Mouse (Mus musculus): ENCODE data around the gene Rtl5. TPM values are rescaled to one million over a fixed set of nuclear protein-coding genes. Genes with fewer than 3 reads are reported as not detected.

Rtl5 gene
- polyA plus RNA-seq, 1 experiment from 2014 or later = 9.4 TPM

DNA sequence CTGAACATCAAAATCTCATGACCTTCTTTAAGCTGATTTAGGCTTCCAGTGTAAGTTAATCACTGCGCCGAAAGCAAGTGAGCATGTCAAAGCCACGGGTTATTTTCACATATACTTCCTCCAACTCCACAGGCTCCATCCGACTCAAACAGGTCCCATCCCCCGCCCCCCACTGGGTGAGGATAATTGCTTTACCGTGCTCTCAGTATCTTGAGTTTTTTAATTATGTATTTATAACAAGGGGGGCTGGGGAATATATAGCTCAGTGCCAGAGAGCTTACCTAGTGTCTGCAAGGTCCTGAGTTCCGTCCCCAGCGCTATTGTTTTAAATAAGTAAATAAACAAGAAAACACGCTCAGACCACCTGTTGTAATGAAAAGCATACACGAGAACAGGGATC is 10.0 kb upstream of the Rtl5 start:
- Histone ChIP-seq H3K4me1 (peaks cover 27% of the 10 kb centered on the region), H3K9ac (no peak overlapping the region), H3K4me3 (no peak overlapping the region), H3K27ac (peak overlapping the region; percentile 96), H3K36me3 (ENCODE audit: poor library complexity, severe bottlenecking) (no peaks in the 10 kb centered on the region), H3K27me3 (no peaks in the 10 kb centered on the region), H3K4me2 (peak overlapping the region; percentile 36; the same call in 1 of the 2 replicates), H3K9me3 (replicated peaks) (no peaks in the 10 kb centered on the region)
- WGBS = 49% methylated on average over 10 of the region's 10 CpGs
- ATAC-seq = peak; percentile 14; the same call in 1 of the 2 replicates

DNA sequence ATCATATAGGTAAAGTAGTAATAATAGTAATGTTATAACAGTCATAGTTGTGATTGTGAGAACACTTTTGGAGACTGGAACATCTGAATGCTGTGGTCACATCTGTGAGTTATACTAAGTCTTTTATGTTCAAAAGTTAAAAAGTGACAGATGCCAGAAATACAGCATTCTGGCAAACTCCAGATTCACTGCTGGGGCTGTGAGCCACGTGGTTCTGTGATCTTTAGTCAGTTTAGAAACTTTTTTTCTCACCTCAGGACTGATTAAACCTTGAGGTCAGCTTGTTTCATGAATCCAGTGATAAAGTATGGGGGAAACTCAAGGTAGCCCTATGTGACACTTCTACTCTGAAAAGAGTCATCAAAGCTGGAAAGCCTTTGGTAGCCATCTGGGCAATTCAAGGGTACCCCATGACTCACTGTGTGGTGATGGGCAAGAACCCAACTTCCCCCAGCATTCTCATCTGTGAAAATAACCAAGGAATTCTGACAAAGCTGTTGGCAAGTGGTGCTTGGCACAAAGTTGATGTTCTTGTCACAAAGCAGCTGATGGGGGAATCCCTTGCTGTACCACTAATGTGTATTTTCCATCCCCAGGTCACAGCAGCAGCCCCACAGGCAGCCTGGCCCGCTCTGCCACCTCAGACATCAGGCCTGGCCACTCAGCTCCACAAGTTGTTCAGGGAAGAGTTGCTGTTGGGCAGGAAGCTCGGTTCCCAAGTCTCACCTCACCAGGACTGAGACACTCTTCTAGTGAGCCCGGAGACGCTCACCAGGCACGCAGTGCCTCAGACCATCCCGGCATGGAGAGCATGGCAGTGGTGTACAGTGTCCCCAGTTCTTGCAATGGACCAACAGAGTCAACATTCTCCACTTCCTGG is 6.0 kb upstream of the Rtl5 start:
- WGBS = 83% methylated on average over 7 of the region's 7 CpGs
- 0 out of 2 replicates have a peak, but pooled peaks cover 3% of the 10 kb centered on the region for H3K27me3 ChIP-seq
- H3K4me1 ChIP-seq = peaks cover 19% of the 10 kb centered on the region
- no peaks in the 10 kb centered on the region for H3K9me3 ChIP-seq (replicated peaks)
- no peak overlapping the region for H3K27ac ChIP-seq
- H3K36me3 ChIP-seq (ENCODE audit: poor library complexity, severe bottlenecking) = no peaks in the 10 kb centered on the region
- no peak overlapping the region for H3K4me2 ChIP-seq
- H3K9ac ChIP-seq = no peak overlapping the region
- no peak for ATAC-seq
- H3K4me3 ChIP-seq = no peak overlapping the region

DNA sequence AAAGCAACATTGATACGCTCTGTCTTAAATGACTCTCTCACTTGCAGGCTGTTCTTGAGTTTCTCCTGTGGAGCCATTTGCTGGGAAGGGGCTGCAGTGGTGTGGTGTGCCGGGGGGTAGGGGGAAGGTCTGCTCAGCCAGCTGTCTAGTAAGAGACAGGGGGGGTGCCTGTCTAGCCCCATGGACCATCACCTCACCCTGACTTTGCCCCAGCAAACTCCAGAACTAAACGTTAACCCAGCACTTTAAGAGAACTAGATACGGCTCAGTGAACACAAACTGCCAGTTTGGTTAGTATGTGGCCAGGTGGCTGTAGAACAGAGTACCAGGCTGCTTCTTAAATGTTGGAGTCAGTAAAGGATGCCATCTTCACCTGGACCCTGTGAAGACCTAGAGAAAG is 4.1 kb upstream of the Rtl5 start:
- H3K36me3 ChIP-seq (ENCODE audit: poor library complexity, severe bottlenecking) = no peaks in the 10 kb centered on the region
- H3K4me1 ChIP-seq = peaks cover 10% of the 10 kb centered on the region; the same call in 1 of the 2 replicates
- H3K4me2 ChIP-seq = no peak overlapping the region
- H3K9ac ChIP-seq = no peak overlapping the region
- H3K9me3 ChIP-seq (replicated peaks) = no peaks in the 10 kb centered on the region
- H3K27ac ChIP-seq = no peak overlapping the region
- WGBS = 85% methylated on average over 4 of the region's 4 CpGs
- no peak overlapping the region for H3K4me3 ChIP-seq
- ATAC-seq = no peak
- 0 out of 2 replicates have a peak, but pooled peaks cover 3% of the 10 kb centered on the region for H3K27me3 ChIP-seq

DNA sequence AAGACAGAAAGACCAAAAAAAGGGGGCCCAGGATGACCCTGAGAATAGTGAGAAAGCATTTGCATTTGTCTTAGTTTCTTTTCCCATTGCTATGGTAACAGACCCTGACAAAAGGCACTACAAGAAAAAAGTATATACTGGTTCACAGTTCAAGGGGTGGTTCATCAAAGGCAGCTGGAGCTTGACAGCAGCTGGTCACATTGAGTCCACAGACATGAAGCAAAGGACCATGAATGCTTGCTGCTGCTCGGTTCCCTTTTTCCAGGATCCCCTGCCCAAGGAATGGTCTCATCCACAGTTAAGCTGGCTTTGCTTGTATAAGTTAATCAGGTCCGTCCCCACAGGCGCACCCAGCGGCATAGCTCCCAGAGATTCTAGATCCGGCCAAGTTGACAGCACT is 3.3 kb upstream of the Rtl5 start:
- no peak overlapping the region for H3K9ac ChIP-seq
- peaks cover 17% of the 10 kb centered on the region for H3K4me1 ChIP-seq
- no peak for ATAC-seq
- no peak overlapping the region for H3K27ac ChIP-seq
- 68% methylated on average over 5 of the region's 5 CpGs for WGBS
- H3K4me2 ChIP-seq = no peak overlapping the region
- H3K4me3 ChIP-seq = no peak overlapping the region
- H3K36me3 ChIP-seq (ENCODE audit: poor library complexity, severe bottlenecking) = no peaks in the 10 kb centered on the region
- no peaks in the 10 kb centered on the region for H3K9me3 ChIP-seq (replicated peaks)
- 0 out of 2 replicates have a peak, but pooled peaks cover 3% of the 10 kb centered on the region for H3K27me3 ChIP-seq

DNA sequence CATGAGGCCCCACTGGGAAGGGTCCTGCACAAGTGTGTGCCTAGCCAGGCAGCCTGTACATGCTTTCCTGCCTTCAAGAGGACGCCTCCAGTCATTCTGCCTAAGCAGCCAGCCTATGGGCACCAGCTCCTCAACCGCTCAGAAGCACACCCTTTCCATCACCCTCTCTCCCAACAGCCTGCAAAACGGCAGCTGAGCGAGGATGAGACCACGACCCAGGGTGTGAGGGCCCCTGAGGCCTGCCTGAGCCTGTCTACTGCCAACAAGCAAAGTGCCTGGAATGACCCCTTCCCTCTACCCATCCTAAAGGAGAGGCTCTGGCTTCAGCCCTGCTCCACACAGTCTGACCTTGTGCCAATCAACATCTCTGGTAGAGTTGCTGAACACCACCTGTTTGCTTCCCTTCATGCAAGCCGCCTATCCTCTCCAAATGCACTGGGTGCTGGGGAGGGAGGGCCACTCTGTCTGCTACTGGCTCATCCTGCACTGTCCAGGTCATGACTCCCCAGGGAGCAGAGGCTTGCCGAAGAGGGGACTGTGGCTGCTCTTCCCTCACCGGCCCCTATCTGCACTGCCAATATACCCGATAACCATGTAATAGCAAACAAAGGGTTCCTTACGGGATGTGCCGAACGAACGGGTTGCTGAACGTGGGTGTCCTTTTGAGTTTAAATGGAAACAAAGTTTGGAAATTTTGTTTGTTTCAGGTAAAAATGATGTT is 2.7 kb upstream of the Rtl5 start:
- no peaks in the 10 kb centered on the region for H3K9me3 ChIP-seq (replicated peaks)
- 75% methylated on average over 14 of the region's 14 CpGs for WGBS
- ATAC-seq = no peak

DNA sequence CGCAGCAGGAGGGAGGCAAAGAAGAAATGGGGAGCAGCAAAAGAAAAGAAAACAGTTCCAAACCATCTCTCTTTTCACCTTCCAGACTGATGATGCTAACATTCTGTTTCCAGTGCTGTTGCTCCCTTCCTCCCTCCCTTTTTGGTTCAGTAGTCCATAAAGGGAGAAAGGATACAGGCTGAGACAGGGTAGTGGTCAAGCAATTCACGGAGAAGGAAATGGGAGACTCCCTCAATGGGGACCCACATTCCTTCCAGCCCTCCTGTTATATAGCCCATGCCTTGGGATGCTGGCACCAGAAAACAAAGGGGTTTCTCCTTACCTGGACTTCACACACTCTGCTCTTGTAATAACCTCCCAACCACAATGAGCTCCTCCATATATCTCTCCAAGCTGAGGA is 413 bp upstream of the Rtl5 start:
- no peaks in the 10 kb centered on the region for H3K36me3 ChIP-seq (ENCODE audit: poor library complexity, severe bottlenecking)
- WGBS = 23% methylated on average over 2 of the region's 2 CpGs
- H3K27ac ChIP-seq = peak overlapping the region; percentile 87
- peaks cover 42% of the 10 kb centered on the region for H3K4me1 ChIP-seq
- peak; percentile 52 for ATAC-seq
- H3K4me3 ChIP-seq = peak overlapping the region; percentile 56
- H3K9ac ChIP-seq = peak overlapping the region; percentile 50; the same call in 1 of the 2 replicates
- H3K4me2 ChIP-seq = peak overlapping the region; percentile 64
- 0 out of 2 replicates have a peak, but pooled peaks cover 3% of the 10 kb centered on the region for H3K27me3 ChIP-seq
- no peaks in the 10 kb centered on the region for H3K9me3 ChIP-seq (replicated peaks)

More for the DNA sequence above, 2.7 kb upstream of the Rtl5 start:
- no peak overlapping the region for H3K4me2 ChIP-seq
- H3K9ac ChIP-seq = no peak overlapping the region
- no peaks in the 10 kb centered on the region for H3K36me3 ChIP-seq (ENCODE audit: poor library complexity, severe bottlenecking)
- H3K27me3 ChIP-seq = 0 out of 2 replicates have a peak, but pooled peaks cover 3% of the 10 kb centered on the region
- H3K27ac ChIP-seq = no peak overlapping the region
- no peak overlapping the region for H3K4me3 ChIP-seq
- peaks cover 23% of the 10 kb centered on the region for H3K4me1 ChIP-seq

DNA sequence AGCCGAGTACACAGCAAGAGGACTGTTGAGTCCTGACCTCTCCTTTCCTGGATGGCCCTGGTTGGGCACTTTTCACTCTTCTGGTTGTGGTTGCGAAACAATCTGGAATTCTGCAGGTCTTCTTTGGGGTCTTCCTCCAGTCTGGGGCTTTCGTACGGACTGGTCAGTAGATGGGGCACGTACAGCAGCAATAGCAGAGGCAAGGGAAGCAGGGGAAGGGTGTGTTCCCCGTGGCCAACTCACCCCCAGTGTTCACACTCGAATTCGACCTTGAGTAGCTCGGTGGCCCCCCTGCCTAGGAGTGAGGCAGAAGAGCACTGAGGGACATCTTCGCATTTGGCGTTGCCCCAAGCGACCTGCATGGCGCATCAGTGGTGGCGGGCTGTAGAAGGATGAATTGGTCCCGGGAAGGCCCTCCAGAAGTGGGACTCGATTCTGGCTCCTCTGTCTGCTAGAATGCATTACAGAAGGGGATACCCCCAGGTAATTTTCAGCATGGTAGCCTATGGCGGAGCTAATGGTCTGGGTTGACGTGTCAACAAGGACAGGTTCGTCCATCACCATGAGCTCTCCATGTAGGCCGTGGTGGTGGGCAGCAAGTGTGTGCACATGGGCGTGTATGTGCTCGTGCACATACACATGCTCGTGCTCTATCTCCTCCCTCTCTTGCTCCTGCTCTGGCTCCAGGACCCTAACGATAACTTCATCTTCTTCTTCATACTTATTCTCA is 2.1 kb downstream of the Rtl5 start:
- H3K4me1 ChIP-seq = peaks cover 57% of the 10 kb centered on the region
- no peak for ATAC-seq

DNA sequence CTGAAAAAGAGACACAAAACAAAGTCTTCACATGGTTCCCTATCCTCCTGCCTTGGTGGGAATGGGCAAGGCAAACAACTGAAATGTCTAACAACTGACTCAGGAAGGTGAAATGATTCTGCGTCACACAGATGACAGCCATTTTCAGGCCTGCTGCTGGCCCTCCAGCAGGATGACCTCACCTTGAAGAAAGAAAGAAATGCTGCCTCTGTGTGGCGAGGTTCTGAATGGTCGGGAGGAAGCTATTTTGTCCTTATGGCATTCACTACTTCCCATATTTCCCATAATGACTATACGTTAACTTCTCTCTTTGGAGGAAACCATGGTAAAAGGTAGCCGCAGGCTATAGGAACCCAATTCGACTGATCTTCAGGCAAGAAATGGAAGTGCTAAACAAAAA is 4.0 kb downstream of the Rtl5 start:
- no peaks in the 10 kb centered on the region for H3K36me3 ChIP-seq (ENCODE audit: poor library complexity, severe bottlenecking)
- 0 out of 2 replicates have a peak overlapping the region, but pooled peaks have one; percentile 12 for H3K9ac ChIP-seq
- H3K4me1 ChIP-seq = peaks cover 60% of the 10 kb centered on the region
- H3K4me2 ChIP-seq = peak overlapping the region; percentile 38
- H3K27me3 ChIP-seq = peaks cover 4% of the 10 kb centered on the region; the same call in 1 of the 2 replicates
- 0 out of 2 replicates have a peak overlapping the region, but pooled peaks have one; percentile 25 for H3K27ac ChIP-seq
- no peaks in the 10 kb centered on the region for H3K9me3 ChIP-seq (replicated peaks)
- no peak overlapping the region for H3K4me3 ChIP-seq
- 69% methylated on average over 6 of the region's 6 CpGs for WGBS
- ATAC-seq = no peak

More for the DNA sequence above, 2.1 kb downstream of the Rtl5 start:
- H3K9ac ChIP-seq = no peak overlapping the region
- H3K36me3 ChIP-seq (ENCODE audit: poor library complexity, severe bottlenecking) = no peaks in the 10 kb centered on the region
- H3K4me2 ChIP-seq = peak overlapping the region; percentile 64
- WGBS = 92% methylated on average over 24 of the region's 24 CpGs
- 0 out of 2 replicates have a peak, but pooled peaks cover 3% of the 10 kb centered on the region for H3K27me3 ChIP-seq
- no peak overlapping the region for H3K27ac ChIP-seq
- peak overlapping the region; percentile 56; the same call in 1 of the 2 replicates for H3K4me3 ChIP-seq
- H3K9me3 ChIP-seq (replicated peaks) = no peaks in the 10 kb centered on the region

DNA sequence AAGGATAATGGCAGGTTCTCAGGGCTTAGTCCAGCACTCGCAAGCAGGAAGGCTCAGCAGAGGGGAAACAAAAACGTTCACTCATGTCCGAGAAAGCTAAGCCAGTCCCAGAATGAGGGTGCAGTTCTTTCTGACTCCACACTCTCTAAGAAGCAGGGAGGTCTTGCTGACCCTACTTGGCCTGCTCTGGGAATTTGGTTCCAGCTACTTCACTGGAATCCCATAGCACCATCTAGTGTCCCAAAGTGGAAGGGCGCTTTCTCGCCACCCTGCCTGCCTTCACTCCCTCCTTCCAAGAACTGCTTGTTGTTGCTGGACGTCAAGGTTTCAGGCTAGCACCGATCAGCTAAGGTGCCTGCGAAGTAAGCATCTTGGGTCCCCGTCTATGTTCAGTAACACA is 5.0 kb downstream of the Rtl5 start:
- H3K27ac ChIP-seq = no peak overlapping the region
- no peak overlapping the region for H3K9ac ChIP-seq
- 20% methylated on average over 9 of the region's 9 CpGs for WGBS
- H3K36me3 ChIP-seq (ENCODE audit: poor library complexity, severe bottlenecking) = no peaks in the 10 kb centered on the region
- peaks cover 53% of the 10 kb centered on the region for H3K4me1 ChIP-seq
- 0 out of 2 replicates have a peak, but pooled peaks have one; percentile 20 for ATAC-seq
- no peaks in the 10 kb centered on the region for H3K9me3 ChIP-seq (replicated peaks)
- H3K4me2 ChIP-seq = peak overlapping the region; percentile 38
- H3K4me3 ChIP-seq = no peak overlapping the region
- H3K27me3 ChIP-seq = peaks cover 6% of the 10 kb centered on the region; the same call in 1 of the 2 replicates

DNA sequence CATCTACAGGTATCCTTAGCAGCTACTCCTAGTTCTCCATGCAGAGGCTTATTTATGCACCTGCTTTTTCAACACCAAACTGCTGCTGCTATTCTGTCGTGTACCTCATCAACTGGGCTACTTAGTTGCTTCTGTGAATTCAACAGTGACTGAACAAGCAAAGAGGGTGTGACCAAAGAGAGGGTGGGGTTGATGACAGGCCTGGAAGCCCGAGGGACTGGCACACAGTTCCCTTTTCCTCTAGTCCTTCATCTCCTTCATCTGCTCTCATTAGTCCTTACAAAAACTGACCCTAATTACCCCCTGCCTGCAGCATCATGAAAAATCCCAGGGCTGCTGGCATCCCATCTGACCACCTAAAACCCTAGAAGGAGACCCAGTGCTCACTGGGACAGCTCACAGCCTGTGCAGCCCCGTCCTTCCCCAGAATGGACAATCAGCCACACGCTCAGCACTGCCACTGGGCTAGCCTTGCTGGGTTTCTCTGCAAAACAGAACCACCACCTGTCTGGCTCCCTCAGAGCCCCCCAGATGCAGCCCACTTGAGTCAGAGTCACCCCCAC is 5.8 kb downstream of the Rtl5 start:
- Histone ChIP-seq H3K27me3 (peaks cover 6% of the 10 kb centered on the region; the same call in 1 of the 2 replicates), H3K36me3 (ENCODE audit: poor library complexity, severe bottlenecking) (no peaks in the 10 kb centered on the region), H3K4me1 (peaks cover 53% of the 10 kb centered on the region), H3K4me2 (no peak overlapping the region), H3K9me3 (replicated peaks) (no peaks in the 10 kb centered on the region), H3K9ac (no peak overlapping the region), H3K27ac (no peak overlapping the region), H3K4me3 (no peak overlapping the region)
- WGBS = 34% methylated on average over 4 of the region's 4 CpGs
- 0 out of 2 replicates have a peak, but pooled peaks have one; percentile 6 for ATAC-seq

DNA sequence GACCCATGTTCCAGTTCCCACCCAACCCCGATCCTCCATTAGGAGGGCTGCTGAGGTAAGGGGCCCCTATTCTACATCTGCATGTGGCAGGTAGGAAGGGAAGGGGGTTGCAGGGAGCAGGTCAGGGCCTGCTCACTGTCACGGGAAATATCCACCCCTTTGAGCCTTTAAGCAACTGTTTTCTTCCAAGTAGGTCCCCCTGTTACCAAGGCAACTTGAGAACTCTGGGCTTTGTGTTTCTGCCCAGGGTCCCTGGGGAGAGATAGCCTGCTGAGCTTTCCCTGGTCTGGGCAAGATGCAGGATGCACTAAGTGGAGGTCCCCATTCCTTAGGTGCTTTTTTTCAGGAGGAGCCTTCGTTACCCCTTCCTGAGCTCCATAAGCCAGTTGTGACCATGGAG is 7.0 kb downstream of the Rtl5 start:
- 31% methylated on average over 3 of the region's 3 CpGs for WGBS
- H3K4me1 ChIP-seq = peaks cover 43% of the 10 kb centered on the region
- peaks cover 6% of the 10 kb centered on the region; the same call in 1 of the 2 replicates for H3K27me3 ChIP-seq
- no peak overlapping the region for H3K4me3 ChIP-seq
- no peak overlapping the region for H3K4me2 ChIP-seq
- no peak overlapping the region for H3K27ac ChIP-seq
- no peak overlapping the region for H3K9ac ChIP-seq
- H3K36me3 ChIP-seq (ENCODE audit: poor library complexity, severe bottlenecking) = no peaks in the 10 kb centered on the region
- ATAC-seq = no peak
- no peaks in the 10 kb centered on the region for H3K9me3 ChIP-seq (replicated peaks)
